Mouse (Mus musculus) A20 (cell line): ENCODE data around the gene Cdc26.

ENCODE experiments used
- DNase-seq: peaks from one replicate; pipeline ENCODE4 v3.0.0-alpha.2; 2011; ENCODE audit warnings: low read depth, low spot score

The Cdc26 gene

DNA sequence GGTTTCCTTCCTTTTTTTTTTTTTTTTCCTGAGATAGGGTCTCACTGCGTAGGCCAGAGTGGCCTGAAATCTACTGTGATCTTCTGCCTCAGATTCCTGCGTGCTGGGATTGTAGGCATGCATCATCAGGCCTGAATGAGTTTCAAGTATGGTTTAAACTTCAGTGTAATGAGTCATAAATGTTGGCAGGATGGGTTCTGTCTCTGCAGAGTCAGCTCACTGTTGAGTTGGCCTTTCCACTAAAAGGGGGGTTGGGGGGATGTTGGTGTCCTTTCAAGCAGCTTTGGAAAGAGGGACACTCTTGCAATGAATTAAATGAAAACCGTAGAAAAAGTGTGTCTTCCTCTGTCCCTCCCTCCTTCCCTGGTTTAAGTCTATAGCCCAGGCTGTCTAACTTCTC lies 9.5 kb downstream of the Cdc26 start:
- DNase-seq = no peak

DNA sequence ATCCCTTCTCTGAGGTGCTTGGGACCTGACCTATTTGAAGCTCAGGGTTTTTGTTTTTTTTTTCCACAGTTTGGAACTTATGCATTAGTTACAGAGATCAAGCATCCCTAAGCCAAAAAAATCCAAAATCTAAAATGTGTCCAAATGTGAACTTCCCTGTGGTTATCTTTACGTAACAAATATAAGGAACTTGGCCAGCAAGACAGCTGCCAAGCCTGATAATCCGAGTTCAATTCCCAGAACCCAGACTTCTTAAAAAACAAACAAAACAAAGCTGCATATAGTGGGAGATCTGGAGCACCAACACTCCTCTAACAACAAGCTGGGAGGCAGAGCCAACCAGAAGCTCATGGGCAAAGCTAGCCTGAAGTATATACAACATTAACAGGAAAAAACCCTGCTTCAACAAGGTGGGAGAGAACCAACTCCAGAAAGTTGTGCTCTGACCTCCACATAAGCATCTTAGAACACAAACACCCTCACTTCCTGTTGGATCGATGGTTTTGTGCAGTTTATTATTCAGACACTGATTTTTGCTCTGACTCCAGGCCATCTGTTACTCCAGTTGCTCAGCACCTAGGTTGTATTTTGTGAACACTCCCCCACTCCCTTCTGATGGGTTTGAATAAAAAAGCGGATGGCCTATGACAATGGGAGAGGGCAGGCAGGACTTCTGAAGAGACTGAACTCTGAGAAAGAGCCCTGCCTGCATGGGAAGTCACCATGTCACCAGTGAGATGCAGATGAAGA lies 10.7 kb downstream of the Cdc26 start:
- no peak for DNase-seq

DNA sequence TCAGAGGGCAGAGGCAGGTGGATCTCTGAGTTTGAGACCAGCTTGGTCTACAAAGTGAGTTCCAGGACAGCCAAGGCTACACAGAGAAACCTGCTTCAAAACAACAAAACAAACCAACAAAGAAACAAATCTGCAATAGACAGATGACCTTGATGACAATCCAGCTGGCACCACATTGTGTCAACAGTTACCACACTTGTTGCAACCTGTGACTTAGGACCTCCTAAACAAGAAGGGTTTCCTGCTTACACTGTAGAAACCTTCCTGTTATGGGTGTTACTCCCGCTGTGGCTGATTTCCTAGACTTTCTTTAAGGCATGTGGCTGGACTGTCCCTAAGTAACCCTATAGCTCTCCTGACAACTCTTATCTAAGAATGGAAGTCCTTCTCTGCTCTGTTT lies 12.6 kb downstream of the Cdc26 start:
- DNase-seq = no peak

DNA sequence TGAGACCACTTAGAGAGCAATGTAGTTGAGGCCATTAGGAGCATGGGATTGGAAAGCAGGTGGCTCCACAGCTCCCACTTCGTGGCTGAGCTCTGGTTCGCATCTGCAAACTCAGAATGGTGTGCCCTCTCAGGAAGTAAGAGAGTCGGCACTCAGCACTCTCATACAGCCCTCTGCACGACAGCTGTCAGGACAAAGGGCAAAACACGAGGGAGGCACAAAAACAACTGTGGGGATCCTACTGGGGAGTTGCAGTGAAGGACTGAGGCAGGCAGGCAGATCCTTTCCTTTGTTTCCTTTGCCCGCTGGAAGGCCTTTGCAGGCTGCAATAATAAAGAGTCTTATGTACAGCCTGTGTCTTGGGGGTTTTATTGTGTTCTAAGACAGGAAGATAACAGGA lies 15.0 kb downstream of the Cdc26 start:
- DNase-seq = no peak

DNA sequence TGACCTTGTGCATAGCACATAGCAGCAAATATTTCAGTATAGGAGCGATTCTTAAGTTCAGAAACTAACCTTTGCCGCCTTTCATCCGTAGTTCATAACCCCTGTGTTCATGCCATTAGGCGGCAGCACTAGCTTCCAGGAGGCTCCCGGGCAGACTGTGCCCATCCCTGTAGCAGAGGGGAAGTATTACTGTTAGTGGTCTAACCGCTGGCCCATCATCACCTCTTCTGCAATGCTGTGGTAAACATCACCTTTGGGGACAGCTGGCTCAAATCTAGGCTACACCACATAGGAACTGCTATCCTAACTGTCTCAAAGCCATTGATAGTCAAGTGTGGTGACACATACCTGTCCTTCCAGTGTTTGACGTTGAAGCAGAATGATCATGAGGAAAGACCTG lies 16.6 kb downstream of the Cdc26 start:
- DNase-seq = no peak

DNA sequence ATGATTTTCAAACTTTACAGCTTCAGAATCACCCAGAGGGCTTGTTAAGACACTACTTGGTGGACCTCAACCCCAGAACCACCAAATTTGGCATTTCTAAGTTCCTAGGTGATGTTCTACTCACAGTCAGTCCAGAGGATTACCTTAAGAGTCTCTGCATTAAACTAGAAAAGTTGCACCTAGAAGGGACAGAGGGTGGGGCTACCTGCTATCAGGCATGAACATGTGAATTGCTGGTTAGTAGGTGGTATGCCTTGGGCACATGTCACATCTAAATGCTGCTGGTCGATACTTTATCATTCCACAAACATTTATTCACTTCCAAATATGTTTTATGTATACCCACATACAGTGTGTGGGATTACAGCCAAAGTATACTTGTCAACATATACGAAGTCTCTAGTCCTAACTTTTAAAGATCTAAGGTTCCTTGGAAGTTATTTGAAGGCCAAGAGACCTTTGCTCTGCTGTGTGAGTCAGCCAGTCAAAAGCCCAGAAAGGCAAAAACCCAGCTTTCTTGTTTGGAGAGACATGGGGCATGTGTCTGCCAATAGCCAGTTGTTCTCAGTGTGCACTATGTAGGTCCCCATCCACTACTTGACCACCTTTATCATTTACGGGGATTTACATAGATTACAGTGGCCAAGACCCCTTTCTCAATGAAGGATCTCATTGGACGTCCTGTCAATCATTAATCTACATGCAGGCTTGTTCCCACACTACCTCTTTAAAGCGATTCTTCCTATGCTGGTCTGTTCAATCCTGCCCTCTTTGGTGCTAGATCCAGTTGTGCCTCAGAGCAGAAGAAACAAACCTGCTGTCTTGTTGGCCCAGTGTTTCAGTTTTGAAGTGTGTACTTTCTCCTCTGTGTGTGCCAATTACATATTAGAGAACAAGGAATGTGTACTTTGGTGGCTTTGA lies 18.6 kb downstream of the Cdc26 start:
- no peak for DNase-seq

DNA sequence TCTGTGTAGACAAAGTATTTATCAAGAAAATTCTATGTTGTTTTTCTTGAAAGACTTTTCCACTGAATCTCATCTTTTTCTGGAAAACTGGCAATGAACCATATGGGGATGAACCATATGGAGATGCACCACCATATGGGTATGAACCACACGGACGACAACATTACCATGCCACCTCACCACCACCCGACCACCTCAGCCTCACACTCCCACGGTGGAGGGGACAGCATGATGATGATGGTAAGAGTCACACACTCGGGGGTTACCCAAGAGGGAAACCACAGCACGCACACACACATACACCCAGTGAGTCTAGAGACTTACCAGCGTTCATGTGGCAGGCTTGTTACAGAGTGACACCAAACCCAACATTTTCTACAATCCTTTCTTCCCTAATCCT lies 23.0 kb downstream of the Cdc26 start:
- DNase-seq = no peak

DNA sequence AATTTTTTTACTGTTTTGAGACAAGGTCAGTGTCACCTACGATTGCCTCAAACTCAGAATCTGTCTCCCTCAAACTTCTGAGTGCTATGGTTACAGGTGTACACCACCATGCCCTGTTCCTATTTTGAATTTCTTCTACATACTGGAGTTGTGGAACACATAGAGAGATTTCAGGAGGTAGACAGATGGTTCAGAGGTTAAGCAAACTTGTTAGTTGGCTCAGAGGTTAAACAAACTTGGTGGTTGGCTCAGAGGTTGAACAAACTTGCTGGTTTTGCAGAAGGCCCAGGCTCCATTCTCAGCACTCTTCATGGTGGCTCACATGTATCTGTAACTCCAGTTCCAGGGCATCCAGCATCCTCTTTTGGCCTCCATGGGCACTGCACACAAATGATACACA lies 24.3 kb downstream of the Cdc26 start:
- DNase-seq = no peak

DNA sequence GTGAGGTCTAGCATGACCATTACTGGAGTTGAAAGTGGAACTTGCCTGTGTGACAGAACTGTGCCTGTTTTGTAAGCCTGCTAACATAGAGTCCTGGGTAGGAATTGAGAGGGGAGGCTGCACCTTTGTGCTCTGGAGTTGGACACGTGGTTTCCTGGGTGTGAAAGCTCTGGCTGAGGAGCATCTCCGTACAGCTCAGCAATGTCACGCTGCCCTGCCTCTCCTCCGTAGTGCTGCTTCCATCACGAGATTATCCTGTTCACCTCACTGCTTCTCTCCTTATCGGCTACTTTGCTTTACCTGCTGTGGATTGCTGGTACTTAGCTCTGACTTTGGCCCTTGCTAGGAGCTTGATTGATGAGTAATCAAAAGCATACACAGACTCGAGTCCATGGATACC lies 24.7 kb downstream of the Cdc26 start:
- no peak for DNase-seq

DNA sequence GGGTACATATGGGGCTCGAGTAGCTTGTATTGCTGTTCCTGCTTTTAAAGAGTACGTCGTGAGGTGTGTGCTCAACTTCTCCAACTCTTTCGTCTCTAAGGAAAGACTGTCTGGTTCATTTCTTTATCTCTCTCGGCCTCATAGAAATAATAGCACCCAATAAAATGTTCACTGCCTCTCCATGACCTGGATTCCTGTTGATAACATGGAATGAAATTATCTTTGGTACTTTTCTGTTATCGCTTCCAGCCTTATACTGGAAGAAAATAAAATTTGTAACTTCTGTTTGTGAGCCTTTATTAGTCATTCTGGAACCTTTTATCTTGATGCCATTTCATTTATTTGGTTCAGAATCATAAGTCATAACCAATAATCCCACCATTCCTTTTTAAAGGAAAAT lies 25.2 kb downstream of the Cdc26 start:
- no peak for DNase-seq

DNA sequence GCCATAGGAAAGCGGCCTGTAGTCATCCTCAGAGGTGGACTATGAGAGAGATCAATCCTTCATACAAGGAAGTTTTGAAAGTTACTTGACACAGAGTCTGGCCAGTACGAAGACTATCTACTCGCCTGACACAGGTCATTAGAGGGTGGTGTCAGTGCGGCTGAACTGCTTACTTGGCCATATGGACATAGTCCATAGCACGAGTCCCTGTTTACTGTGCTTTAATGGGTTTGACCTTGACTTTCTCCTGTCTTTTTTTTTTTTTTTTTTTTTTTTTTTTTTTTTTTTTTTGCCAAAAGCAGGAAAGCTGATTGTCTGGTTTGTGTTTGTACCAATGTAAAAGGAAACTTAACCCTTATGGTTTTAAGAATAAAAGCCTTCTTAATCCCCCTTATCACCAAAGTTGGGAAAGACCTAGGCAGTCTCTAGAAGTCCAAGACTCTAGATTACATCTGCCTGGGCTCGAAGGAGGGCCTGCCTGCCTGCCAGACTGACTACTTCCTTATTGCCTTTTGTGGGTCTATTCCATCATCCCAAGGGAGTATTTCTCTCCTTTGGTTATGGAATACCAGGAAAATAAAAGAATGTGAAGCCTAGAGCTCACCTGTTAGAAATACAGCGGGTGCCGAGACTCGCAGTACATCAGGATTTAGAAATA lies 28.6 kb downstream of the Cdc26 start:
- DNase-seq = no peak

DNA sequence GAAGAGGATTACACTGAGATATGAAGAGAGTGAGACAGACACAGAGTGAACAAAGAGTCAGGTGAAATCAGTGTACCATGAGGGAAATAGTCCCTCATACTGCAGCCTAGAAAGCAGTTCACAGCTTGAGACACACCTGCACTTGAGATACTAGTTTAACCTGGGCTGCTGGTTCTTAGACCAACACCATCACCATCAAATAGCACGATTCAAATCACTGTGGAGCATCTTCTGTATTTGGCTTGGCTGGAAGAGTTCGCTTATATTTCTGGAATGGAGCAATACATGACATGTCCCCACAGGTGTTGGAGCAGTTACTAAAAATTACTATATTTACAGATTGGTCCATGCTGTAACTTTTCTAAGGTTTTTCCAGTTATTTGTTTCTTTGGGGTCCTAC lies 32.3 kb downstream of the Cdc26 start:
- DNase-seq = no peak

DNA sequence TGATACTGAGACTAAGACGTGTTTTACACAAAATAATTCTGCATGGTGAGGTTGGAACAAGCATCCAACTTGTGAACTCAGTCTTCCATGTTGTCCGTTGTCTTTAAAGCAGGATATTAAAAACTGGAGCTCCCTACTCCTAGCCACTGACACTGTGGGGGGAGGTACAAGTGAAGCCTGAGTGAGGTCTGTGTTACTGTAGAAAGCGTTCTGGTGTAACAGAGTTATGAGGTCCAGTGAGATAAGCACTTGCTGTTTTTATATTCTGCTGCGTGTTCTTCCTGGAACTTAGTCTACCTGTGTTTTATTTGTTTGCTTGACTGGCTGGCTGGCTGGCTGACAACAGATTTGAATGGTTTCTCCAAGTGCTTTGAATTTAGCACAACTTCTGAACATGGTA lies 34.1 kb downstream of the Cdc26 start:
- DNase-seq = no peak

DNA sequence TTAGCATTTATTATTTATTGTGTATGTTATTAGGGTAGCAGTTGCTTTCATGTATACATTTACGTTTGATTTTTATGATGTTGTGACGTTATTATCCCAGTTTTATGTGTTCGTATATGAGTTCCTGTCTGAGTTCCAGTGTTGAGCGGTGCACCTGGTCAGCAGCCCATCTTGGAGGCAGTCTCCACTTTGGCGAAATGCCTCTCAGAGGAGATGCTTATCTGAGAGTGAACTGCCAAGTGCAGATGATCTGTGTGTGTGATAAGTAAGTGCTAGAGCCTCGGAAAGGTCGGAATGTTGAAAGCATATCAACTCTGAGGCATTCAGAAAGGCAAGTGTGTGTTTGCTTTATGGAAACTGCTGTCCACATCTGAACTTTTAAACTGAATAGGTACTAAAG lies 34.8 kb downstream of the Cdc26 start:
- DNase-seq = no peak

DNA sequence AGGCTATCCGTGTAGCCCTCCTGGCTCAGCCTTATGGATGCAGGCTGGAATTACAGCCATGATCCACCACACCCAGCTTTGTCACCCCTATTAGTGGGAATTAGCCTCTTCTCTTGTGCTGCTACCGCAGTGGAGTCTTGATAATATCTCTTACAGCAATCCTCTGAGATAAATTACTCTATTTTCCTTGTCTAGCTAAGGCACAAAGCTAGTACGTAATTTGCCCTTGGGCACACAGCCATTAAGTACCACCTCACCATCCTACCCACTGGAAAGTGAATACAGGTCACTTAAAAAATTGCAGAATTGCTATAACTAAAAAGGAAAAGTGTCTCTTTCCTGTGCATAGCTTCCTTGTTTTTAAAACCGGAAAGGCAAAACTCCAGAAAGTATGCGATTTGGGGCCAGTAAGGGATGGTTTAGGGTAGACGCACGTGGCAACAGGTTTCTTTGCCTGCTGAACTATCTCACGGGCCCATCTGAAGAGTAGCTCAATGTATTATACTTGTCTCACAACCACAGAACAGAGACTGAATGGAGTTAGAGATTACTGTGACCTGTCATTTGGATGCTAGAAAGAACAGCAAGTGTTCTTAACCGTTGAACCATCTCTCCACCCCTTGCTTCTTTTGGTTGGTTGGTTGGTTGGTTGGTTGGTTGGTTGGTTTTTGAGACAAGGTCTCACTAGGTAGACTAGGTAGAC lies 35.5 kb downstream of the Cdc26 start:
- no peak for DNase-seq

DNA sequence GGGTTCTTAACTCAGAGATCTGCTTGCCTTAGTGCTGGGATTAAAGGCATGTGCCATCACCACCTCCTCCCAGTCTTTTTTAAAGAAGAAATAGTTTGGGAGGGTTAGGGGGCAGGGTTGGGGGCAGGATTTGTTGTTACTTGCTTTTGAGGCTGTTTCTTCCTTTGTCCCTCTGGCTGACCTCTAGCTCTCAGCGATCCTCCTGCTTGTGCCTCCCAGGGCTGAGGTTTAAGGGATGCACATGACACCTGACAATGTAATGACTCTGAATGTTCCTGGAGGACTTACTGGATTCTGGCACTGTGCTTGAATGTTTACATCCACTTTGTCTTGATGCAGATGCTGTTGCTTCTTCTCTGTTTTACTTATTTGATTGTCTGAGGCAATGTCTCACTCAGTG lies 36.0 kb downstream of the Cdc26 start:
- no peak for DNase-seq

DNA sequence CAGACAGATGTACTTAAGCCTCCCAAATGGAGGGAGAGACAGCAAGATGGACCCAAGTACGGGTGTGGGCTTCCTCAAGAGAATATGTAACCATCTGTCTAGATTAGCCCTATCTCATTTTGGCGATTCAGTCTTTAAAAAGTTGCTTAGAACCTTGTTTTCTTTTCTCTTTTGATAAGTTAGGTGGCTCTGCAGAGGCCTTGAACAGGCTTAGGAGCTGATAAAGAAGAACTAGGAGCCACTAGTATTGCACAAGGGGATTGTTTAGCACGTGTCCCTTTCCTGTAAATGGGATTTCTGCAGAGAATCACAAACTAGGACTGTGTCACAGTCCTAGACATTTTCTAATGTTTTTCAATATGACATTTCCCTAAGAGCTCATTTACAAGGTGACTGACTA lies 39.4 kb downstream of the Cdc26 start:
- no peak for DNase-seq

DNA sequence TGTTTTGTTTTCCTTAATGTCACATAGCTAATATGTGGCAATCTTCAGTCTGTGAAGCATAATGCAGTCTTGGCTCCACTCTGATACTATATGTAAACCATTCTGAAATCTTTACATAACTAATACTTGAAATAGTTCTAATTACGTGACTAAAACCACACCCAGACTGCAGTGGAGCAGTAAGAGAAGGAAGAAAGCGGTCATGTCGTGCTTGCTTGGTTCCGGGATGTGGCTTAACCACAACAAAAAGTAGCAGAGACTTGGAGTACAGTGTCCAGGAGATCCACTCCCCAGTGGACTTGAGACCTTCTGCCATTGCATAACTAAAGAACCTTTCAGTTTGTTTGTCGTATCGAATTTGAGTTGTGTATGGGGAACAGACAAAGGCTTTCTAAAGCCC lies 40.9 kb downstream of the Cdc26 start:
- no peak for DNase-seq

DNA sequence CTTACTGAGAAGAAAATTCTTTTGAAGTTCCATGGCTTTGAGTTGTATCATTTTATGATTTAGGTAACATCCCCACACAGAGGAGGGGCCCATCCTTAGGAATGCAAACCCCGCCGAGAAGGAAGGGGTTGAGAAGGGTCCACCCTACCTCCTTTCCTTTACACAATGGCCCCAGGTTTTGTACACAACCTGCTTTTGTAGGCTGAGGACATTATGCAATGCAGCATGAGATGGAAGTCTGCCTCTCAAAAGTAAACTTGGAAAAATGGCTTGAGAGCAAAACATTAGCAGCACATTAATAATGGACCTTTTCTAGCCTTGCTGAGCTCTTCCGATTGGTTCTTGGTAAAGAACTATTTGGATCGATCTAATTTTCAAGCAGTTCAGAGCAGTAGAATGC lies 42.2 kb downstream of the Cdc26 start:
- no peak for DNase-seq

DNA sequence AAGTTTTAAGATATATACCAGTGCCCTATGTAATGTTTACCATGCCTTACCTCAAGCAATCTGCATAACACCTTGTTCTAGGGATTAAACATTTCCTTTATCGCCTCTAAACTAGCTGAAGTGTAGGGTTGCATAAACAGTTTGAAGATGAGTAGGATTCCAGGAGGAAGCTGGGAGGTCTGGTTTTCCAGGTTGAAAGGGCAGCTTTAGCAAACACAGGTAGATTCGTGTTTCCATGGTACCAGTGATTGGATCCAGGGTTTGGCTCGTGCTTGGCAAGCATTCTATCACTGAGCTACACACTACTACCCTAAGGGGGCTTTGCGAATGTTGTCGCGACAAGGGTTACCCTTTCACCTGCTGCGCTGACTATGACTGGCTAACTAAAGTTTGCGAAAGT lies 44.1 kb downstream of the Cdc26 start:
- no peak for DNase-seq

DNA sequence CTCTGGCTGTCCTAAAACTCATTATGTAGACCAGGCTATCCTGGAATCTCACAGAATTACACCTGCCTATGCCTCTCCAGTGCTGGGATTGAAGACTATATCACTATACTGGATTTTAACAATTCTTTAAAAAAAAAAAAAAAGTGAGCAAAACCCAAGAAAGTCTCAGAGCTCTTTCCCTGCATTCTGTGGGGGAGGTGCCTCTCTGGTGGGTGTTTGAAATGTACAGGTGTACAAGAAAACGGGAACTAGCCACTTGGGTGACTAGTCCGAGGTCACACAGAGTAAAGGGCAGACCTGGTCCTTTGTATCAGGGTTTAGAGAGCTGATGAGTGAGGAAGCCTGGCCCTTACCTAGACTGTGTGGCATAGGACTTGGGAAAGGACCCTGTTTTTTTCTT lies 46.0 kb downstream of the Cdc26 start:
- peak; percentile 84 for DNase-seq

DNA sequence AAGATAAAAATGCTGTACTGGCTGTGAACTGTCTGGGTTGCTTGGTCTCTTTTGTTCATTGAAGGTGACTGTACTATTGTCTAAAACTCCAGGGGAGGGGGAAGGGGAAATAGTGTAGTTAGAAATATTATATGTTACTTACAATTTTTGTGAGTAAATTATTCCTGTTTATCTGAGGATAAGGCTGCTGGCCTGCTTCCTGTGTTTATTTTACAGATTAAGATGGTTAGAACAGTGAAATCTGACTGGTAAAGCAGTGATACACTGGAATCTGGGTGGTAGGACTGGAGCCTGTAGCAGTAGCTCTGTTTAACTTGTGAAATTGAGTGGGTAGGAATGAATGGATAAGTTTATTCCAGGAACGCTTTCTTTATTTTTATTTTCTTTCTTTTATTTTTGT lies 46.4 kb downstream of the Cdc26 start:
- DNase-seq = peak; percentile 49
